Mouse (Mus musculus): Measurements from ENCODE around the gene Rph3al.

- no peak for TF ChIP-seq CTCF (IDR thresholded peaks at IDR 0.05; ENCODE audit: low read depth)
- no peak for TF ChIP-seq EP300 (optimal IDR thresholded peaks at IDR 0.05)
These were observed 9.0 kb upstream of the Rph3al start for GRCm38 (mm10) chr11:75947223-75947622.
